Mouse (Mus musculus) hindbrain, postnatal 0 days (tissue): ENCODE data around the gene Cldn10. TPM values are rescaled to one million over a fixed set of nuclear protein-coding genes. Genes with fewer than 3 reads are reported as not detected.

Experiments
- ATAC-seq: fragments of 200-750 bp; cut with Nextera tagmentation; 2 replicates; pipeline ENCODE4 v1.8.0; 2017; ENCODE audit warnings: mild to moderate bottlenecking, moderate TSS enrichment, moderate library complexity
- DNase-seq: peaks from one replicate; pipeline ENCODE4 v3.0.0-alpha.2; 2015; ENCODE audit warnings: low spot score
- H3K27ac ChIP-seq: fragments of 300-500 bp; sonication (generic); 2 replicates; pipeline ENCODE4 v1.5.1; 2014; ENCODE audit warnings: mild to moderate bottlenecking
- H3K27me3 ChIP-seq: fragments of 300-500 bp; sonication (generic); 2 replicates; pipeline ENCODE4 v1.6.1; 2014; ENCODE audit warnings: low read length, mixed read lengths; ENCODE audit not compliant: insufficient read depth
- H3K36me3 ChIP-seq: fragments of 300-500 bp; sonication (generic); 2 replicates; pipeline ENCODE4 v1.6.1; 2014; ENCODE audit warnings: low read length, mixed read lengths; ENCODE audit not compliant: insufficient read depth
- H3K4me1 ChIP-seq: fragments of 300-500 bp; sonication (generic); 2 replicates; pipeline ENCODE4 v1.6.1; 2014; ENCODE audit warnings: antibody characterized with exemption, low read length, mixed read lengths; ENCODE audit not compliant: insufficient read depth
- H3K4me2 ChIP-seq: fragments of 300-500 bp; sonication (generic); 2 replicates; pipeline ENCODE4 v1.6.1; 2014; ENCODE audit warnings: low read depth, mild to moderate bottlenecking, low read length, moderate library complexity, mixed read lengths
- H3K4me3 ChIP-seq: fragments of 300-500 bp; sonication (generic); 2 replicates; pipeline ENCODE4 v1.5.1; 2014; ENCODE audit warnings: low read length
- H3K9ac ChIP-seq: fragments of 300-500 bp; sonication (generic); replicated peaks from 2 replicates; pipeline ENCODE4 v1.6.1; 2014; ENCODE audit warnings: mild to moderate bottlenecking, low read length, moderate library complexity, mixed read lengths
- H3K9me3 ChIP-seq: fragments of 300-500 bp; sonication (generic); 2 replicates; pipeline ENCODE4 v1.6.1; 2016; ENCODE audit warnings: low read length, mixed read lengths
- CTCF ChIP-seq: IDR thresholded peaks from 2 replicates; pipeline ENCODE4 v1.5.1; 2016; ENCODE audit warnings: antibody characterized with exemption, control low read depth, low read depth
- WGBS: fragments of 180-500 bp; shearing (Covaris S2); extraction: QIAGEN DNeasy Blood & Tissue Kit; methylation state at CpG from one replicate; pipeline ENCODE4 v1.1.7; 2014; 5-methylcytosine and 5-hydroxymethylcytosine counted together
- polyA plus RNA-seq: library from polyadenylated mRNA; unstranded; fragments of >200 nt; fragmentation: Nextera tagmentation; extraction: Ambion mirVana; gene quantifications from 2 replicates; pipeline ENCODE4 v1.2.1, GENCODE M21; 2015
- total RNA-seq: library from RNA; depleted of rRNA; stranded (reverse); fragments of >200 nt; gene quantifications from 2 replicates; pipeline ENCODE4 v1.2.3, GENCODE M21; 2014

Gene Cldn10
- total and polyA plus RNA-seq, 2 experiments from 2014 or later = 10.0 to 27.4 TPM

DNA sequence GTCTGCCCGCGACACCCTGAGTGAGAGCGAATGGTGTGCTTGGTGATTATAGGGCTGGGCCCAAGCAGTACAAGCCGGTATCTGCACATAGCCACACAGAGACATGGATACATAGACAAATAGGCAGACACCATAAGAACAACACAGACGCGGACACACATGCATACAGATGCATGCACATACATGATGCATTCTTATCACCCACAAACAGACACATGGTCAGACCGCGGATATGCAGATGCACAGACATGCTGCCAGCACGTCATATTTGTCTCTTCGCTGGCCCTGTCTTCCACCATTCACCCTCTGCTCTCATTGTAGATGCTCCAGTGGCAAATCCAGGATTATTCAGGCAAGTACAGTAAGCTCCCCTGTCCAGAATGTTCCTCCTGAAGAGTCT, 59.1 kb downstream of the Cldn10 start:
- Histone ChIP-seq H3K27me3 (no peaks in the 10 kb centered on the region), H3K9me3 (no peaks in the 10 kb centered on the region), H3K27ac (no peak overlapping the region), H3K4me3 (no peak overlapping the region), H3K9ac (no peak overlapping the region), H3K4me1 (no peaks in the 10 kb centered on the region), H3K4me2 (no peak overlapping the region), H3K36me3 (no peaks in the 10 kb centered on the region)
- WGBS = 97% methylated on average over 10 of the region's 10 CpGs
- no peak for TF ChIP-seq CTCF
- no peak for DNase-seq
- ATAC-seq = no peak

DNA sequence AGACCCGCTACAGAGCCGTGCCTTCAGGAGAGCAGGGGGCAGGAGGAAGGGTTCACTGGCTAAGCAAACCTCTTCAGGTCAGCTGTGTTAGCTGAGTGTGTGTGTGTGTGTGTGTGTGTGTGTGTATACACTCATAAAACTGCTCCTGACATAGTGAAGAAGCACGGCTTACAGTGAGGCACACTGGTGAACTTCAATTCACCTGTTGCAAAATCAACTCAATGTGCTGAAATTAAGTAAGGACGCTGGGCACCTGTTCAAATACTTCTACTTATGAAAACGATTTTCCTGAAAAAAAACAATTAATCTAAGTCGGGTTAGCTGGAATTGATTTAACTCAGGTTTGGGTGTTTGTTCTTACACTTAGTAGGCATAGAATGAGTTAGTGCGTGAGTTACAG, 60.5 kb downstream of the Cldn10 start:
- WGBS = 84% methylated on average over 7 of the region's 7 CpGs
- ATAC-seq = no peak

DNA sequence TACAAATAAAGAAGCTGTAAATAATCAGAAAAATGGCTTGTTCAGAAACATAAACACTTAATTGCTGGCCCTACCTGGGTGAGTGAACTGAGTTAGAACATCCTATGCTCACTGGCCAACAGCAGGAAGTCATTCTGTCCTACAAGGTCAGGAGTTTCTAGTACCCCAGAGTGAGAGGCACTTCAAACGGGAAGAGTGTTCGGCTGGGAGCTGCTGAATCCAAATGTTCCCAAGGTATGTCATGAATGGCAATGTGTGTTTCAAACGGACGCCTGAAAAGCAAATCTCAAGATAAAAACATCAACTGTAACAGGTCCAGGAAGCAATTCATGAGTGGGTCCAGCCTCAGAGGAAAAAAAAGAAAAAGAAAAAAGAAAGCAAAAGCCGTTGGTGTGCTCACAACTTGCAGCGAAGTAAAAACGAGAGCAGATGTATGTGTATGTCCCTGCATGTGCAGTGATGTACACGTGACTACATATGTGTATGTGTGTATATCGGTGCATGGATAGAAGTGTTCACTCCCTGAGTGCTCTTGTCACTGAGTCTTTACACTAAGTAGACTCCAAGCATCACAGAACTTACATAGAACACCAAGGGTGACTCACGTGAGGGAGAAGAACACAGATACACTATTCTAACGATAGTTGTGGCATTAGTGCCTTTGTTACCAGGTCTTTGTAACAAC, 62.4 kb downstream of the Cldn10 start:
- Histone ChIP-seq H3K4me2 (no peak overlapping the region), H3K4me3 (no peak overlapping the region), H3K27ac (no peak overlapping the region), H3K9ac (no peak overlapping the region), H3K36me3 (no peaks in the 10 kb centered on the region), H3K9me3 (no peaks in the 10 kb centered on the region), H3K4me1 (no peaks in the 10 kb centered on the region; the same call in 1 of the 2 replicates), H3K27me3 (no peaks in the 10 kb centered on the region)
- DNase-seq = no peak
- ATAC-seq = no peak
- WGBS = 82% methylated on average over 11 of the region's 11 CpGs
- no peak for TF ChIP-seq CTCF

More for the DNA sequence above, 60.5 kb downstream of the Cldn10 start:
- TF ChIP-seq CTCF = no peak
- no peaks in the 10 kb centered on the region for H3K27me3 ChIP-seq
- H3K27ac ChIP-seq = no peak overlapping the region
- no peak overlapping the region for H3K4me2 ChIP-seq
- H3K4me1 ChIP-seq = no peaks in the 10 kb centered on the region
- H3K9ac ChIP-seq = no peak overlapping the region
- no peaks in the 10 kb centered on the region for H3K36me3 ChIP-seq
- no peak overlapping the region for H3K4me3 ChIP-seq
- DNase-seq = no peak
- no peaks in the 10 kb centered on the region for H3K9me3 ChIP-seq

DNA sequence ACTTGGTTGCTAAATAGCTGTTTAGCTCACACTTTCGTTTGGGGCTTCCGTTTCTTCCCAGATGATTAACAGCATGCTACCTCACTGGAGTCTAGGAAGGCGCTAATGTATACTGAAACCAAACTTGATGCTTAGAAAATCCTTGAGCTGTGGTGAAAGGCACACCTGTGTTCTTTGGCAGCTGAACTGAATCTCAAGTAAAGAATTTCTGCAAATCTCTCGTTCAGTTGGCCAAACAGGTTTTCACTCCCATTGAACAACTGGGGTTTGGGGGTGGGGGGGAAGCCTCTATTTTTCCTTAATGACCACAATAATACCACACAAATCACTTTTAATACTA, 63.0 kb downstream of the Cldn10 start:
- Histone ChIP-seq H3K27me3 (no peaks in the 10 kb centered on the region), H3K36me3 (no peaks in the 10 kb centered on the region), H3K9me3 (no peaks in the 10 kb centered on the region), H3K4me2 (no peak overlapping the region), H3K9ac (no peak overlapping the region), H3K4me3 (no peak overlapping the region), H3K27ac (no peak overlapping the region), H3K4me1 (no peaks in the 10 kb centered on the region; the same call in 1 of the 2 replicates)
- WGBS = 62% methylated on average over 4 of the region's 4 CpGs
- DNase-seq (no peak), ATAC-seq (no peak)
- TF ChIP-seq CTCF = no peak

DNA sequence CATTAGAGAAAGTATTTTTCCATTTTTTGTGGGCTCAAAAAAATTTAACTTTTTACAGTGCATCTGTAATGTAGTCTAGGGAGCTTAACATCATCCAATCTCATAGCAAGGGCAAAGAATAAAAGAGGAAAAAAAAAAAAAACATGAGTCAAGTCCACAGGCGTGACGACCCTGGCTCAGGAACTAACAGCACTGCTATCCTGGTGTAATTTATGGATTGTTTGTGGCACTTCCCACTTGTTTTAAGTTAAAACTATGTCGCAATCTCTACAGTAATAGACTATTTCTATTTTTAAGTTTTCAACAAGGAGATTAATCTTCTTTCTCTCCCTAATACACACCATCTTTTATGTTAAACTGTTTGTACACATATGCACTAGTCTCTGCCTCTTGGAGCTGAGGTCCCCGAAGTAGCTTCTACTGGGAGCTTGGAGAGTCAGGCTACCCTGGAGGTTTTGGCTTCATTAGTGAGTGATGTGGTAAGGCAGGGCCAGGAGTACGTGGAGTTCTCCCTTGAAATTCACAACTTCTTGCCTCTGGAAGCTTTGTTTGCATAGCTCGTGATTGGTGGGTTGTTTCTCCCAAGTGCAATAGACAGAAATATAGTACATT, 63.9 kb downstream of the Cldn10 start:
- H3K36me3 ChIP-seq = no peaks in the 10 kb centered on the region
- H3K4me3 ChIP-seq = no peak overlapping the region
- peaks cover 6% of the 10 kb centered on the region for H3K27me3 ChIP-seq
- no peak overlapping the region for H3K9ac ChIP-seq
- DNase-seq (no peak), ATAC-seq (no peak)
- H3K4me1 ChIP-seq = no peaks in the 10 kb centered on the region; the same call in 1 of the 2 replicates
- H3K4me2 ChIP-seq = no peak overlapping the region
- no peaks in the 10 kb centered on the region for H3K9me3 ChIP-seq
- no peak overlapping the region for H3K27ac ChIP-seq
- WGBS = 79% methylated on average over 6 of the region's 6 CpGs
- no peak for TF ChIP-seq CTCF

DNA sequence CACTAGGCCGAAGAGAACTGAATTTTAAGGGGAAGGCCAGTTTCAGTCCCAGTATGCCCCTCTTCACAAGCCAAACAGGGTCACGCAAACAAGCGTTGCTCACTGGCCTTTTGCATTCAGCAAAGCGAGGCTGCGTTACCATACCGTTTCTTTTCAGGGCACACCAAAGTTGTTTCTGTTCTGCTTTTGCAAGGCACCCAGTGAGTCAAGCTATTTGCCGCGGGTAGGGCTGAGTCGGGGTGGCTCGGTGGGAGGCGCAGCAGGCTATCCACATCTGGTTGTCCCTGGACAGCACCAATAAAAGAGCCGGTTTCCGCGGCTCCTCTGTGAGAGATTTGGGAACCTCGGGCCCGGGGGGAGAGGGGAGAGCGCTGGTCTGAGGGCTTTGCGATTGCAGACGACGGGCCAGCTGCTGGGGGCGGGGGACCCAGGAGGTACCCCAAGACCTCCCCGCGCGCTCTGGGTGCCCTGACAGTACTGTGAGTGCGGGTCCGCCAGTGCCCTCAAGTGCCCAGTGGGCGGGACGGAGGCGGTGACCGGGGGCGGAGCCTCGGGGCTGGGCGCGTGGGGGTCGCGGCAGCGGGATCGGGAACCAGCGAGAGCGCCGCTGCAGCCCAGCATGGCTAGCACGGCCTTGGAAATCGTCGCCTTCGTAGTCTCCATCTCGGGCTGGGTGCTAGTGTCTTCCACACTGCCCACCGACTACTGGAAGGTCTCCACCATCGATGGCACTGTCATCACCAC, 66.8 kb downstream of the Cldn10 start:
- 2% methylated on average over 46 of the region's 48 CpGs for WGBS
- H3K4me1 ChIP-seq = no peaks in the 10 kb centered on the region; the same call in 1 of the 2 replicates
- H3K27me3 ChIP-seq = peaks cover 6% of the 10 kb centered on the region
- peak; percentile 64 for DNase-seq
- no peak for TF ChIP-seq CTCF
- no peaks in the 10 kb centered on the region for H3K36me3 ChIP-seq
- 0 out of 2 replicates have a peak overlapping the region, but pooled peaks have one; percentile 22 for H3K27ac ChIP-seq
- H3K4me3 ChIP-seq = peak overlapping the region; percentile 48
- ATAC-seq = peak; percentile 77
- peak overlapping the region; percentile 43 for H3K9ac ChIP-seq
- H3K9me3 ChIP-seq = no peaks in the 10 kb centered on the region
- peak overlapping the region; percentile 87 for H3K4me2 ChIP-seq
